ENCODE assay signal across 8 mouse cellular contexts in genomic region chr15:91702991-91703715, GRCm38 (mm10). TPM values are rescaled to one million over a fixed set of nuclear protein-coding genes. Genes with fewer than 3 reads are reported as not detected.
DNase-seq lines count a peak whose midpoint lies in the region; ATAC-seq and TF ChIP-seq lines count a peak whose summit lies in the region.

No protein-coding gene starts in this region.

- TF ChIP-seq POLR2A in thymus, adult 2 months (IDR thresholded peaks at IDR 0.05; ENCODE audit: control insufficient read depth, extremely low read depth, insufficient read depth, low read length, poor library complexity) = no peak

- POLR2A ChIA-PET in Patski (lab: Charles Lee) = no interaction called here

- no peak overlapping the region for H3K9ac ChIP-seq in embryonic facial prominence, embryonic 11.5 days (replicated peaks; ENCODE audit: low read length)

- ATAC-seq in embryonic facial prominence, embryonic 11.5 days (replicated peaks; ENCODE audit: insufficient number of reproducible peaks, low FRiP score, low TSS enrichment, low read depth) = 0 out of 2 replicates have a peak, but pooled peaks have one; percentile 44
- ATAC-seq in Patski = peak; percentile 97

- H3K9me3 ChIP-seq in embryonic facial prominence, embryonic 11.5 days (replicated peaks; ENCODE audit: control insufficient read depth, low read length) = no peaks in the 10 kb centered on the region
- H3K9me3 ChIP-seq in embryonic facial prominence, embryonic 10.5 days = no peaks in the 10 kb centered on the region
- H3K9me3 ChIP-seq in heart, embryonic 10.5 days = no peaks in the 10 kb centered on the region

- in situ Hi-C loops in Patski (cut with MboI; ENCODE audit: low pct_unique_long_range_greater_than_20kb) = no loop called here

- H3K4me1 ChIP-seq in embryonic facial prominence, embryonic 11.5 days (ENCODE audit: control insufficient read depth, insufficient read depth, low read length) = no peaks in the 10 kb centered on the region
- H3K4me1 ChIP-seq in embryonic facial prominence, embryonic 10.5 days = peaks cover 7% of the 10 kb centered on the region
- H3K4me1 ChIP-seq in heart, embryonic 10.5 days = peaks cover 8% of the 10 kb centered on the region
- H3K4me1 ChIP-seq in thymus, adult 2 months (replicated peaks; ENCODE audit: control insufficient read depth, insufficient read depth, low read length) = no peaks in the 10 kb centered on the region

- no peak overlapping the region for H3K27ac ChIP-seq in embryonic facial prominence, embryonic 11.5 days (replicated peaks; ENCODE audit: low read depth, low read length)
- H3K27ac ChIP-seq in embryonic facial prominence, embryonic 10.5 days (replicated peaks) = no peak overlapping the region
- H3K27ac ChIP-seq in heart, embryonic 10.5 days = peak overlapping the region; percentile 56
- H3K27ac ChIP-seq in thymus, adult 2 months (ENCODE audit: control insufficient read depth, insufficient read depth, low read length) = no peak overlapping the region

- no peaks in the 10 kb centered on the region for H3K36me3 ChIP-seq in embryonic facial prominence, embryonic 11.5 days (replicated peaks; ENCODE audit: control insufficient read depth, insufficient read depth, low read depth, low read length)
- H3K36me3 ChIP-seq in embryonic facial prominence, embryonic 10.5 days (replicated peaks) = no peaks in the 10 kb centered on the region
- H3K36me3 ChIP-seq in heart, embryonic 10.5 days = no peaks in the 10 kb centered on the region; the same call in 1 of the 2 replicates
- no peaks in the 10 kb centered on the region for H3K36me3 ChIP-seq in thymus, adult 2 months (ENCODE audit: control insufficient read depth, insufficient read depth, low read length)

- no peak overlapping the region for H3K4me2 ChIP-seq in embryonic facial prominence, embryonic 11.5 days (ENCODE audit: low read depth, low read length)

- peak; percentile 17 for TF ChIP-seq CTCF in Patski (IDR thresholded peaks at IDR 0.05)
- TF ChIP-seq CTCF in thymus, adult 2 months (IDR thresholded peaks at IDR 0.05; ENCODE audit: borderline replicate concordance, control insufficient read depth, extremely low read depth, insufficient read depth, low read length, poor library complexity) = no peak

- no peak for DNase-seq in embryonic facial prominence, embryonic 11.5 days (ENCODE audit: low spot score)
- no peak for DNase-seq in embryonic facial prominence, embryonic 10.5 days (ENCODE audit: low spot score)
- peak; percentile 27 for DNase-seq in Patski (ENCODE audit: low read depth, low spot score)
- peak; percentile 28 to 43 for DNase-seq in cerebellum, postnatal 14 days
- peak; percentile 87 for DNase-seq in heart, embryonic 10.5 days (ENCODE audit: low spot score)
- peak; percentile 57 for DNase-seq in kidney, postnatal 10 days
- peak; percentile 59 to 73 for DNase-seq in lung, postnatal 4 days
- no peak for DNase-seq in thymus, adult 2 months

- CTCF ChIA-PET in Patski (lab: Charles Lee) = interaction anchor here (0.8 to 2.2 kb wide), 6 partner anchors 8 to 93 kb away, joined by 3 to 6 read pairs (median 3); no protein-coding TSS in a partner anchor

- no peak overlapping the region for H3K4me3 ChIP-seq in embryonic facial prominence, embryonic 11.5 days (ENCODE audit: low read depth, low read length)
- H3K4me3 ChIP-seq in embryonic facial prominence, embryonic 10.5 days = no peak overlapping the region
- H3K4me3 ChIP-seq in heart, embryonic 10.5 days = no peak overlapping the region
- H3K4me3 ChIP-seq in thymus, adult 2 months (ENCODE audit: control insufficient read depth, insufficient read depth, low read length) = no peak overlapping the region

- WGBS in embryonic facial prominence, embryonic 11.5 days = 46% methylated on average over 8 of the region's 8 CpGs
- WGBS in embryonic facial prominence, embryonic 10.5 days = 51% methylated on average over 8 of the region's 8 CpGs
- WGBS in heart, embryonic 10.5 days = 24% methylated on average over 8 of the region's 8 CpGs
- WGBS in thymus, adult 2 months = 34% methylated on average over 8 of the region's 8 CpGs

- no peaks in the 10 kb centered on the region for H3K27me3 ChIP-seq in embryonic facial prominence, embryonic 11.5 days (ENCODE audit: control insufficient read depth, insufficient read depth, low read length)
- no peaks in the 10 kb centered on the region for H3K27me3 ChIP-seq in embryonic facial prominence, embryonic 10.5 days (replicated peaks; ENCODE audit: low read depth, poor library complexity, severe bottlenecking)
- no peaks in the 10 kb centered on the region for H3K27me3 ChIP-seq in Patski
- H3K27me3 ChIP-seq in heart, embryonic 10.5 days (ENCODE audit: insufficient read depth, poor library complexity, severe bottlenecking) = no peaks in the 10 kb centered on the region
- no peaks in the 10 kb centered on the region for H3K27me3 ChIP-seq in thymus, adult 2 months (ENCODE audit: control insufficient read depth, insufficient read depth, low read length)

RNA-seq across cellular contexts. Expression of gene Lrrk2, which starts 30.2 kb away (rescaled TPM):
- polyA plus RNA-seq in embryonic facial prominence, embryonic 11.5 days (2014; fragmentation: Nextera tagmentation; extraction: Ambion mirVana) = 2.9 and 4.1 TPM in 2 replicates
- 1.7 and 1.8 TPM in 2 replicates for polyA plus RNA-seq in embryonic facial prominence, embryonic 10.5 days (2016; fragmentation: Nextera tagmentation; extraction: Ambion mirVana)
- polyA plus RNA-seq in Patski (2021) = 21.8 TPM
- polyA plus RNA-seq in heart, embryonic 10.5 days (2016; fragmentation: Nextera tagmentation; extraction: Ambion mirVana) = 3.3 and 3.5 TPM in 2 replicates
- polyA plus RNA-seq in thymus, adult 2 months (2012; rRNA removed) = 1.0 and 1.4 TPM in 2 replicates

Comparison
In these comparisons a context has a peak if more than half of its experiments do, and no peak if none do; other contexts are left out.
1. DNase-seq: peak in Patski (single experiment), cerebellum, postnatal 14 days (2 of 2), heart, embryonic 10.5 days (single experiment), kidney, postnatal 10 days (single experiment) and lung, postnatal 4 days (2 of 2); none in embryonic facial prominence, embryonic 11.5 days (single experiment), embryonic facial prominence, embryonic 10.5 days (single experiment) and thymus, adult 2 months (single experiment).